Mouse (Mus musculus) left cerebral cortex, adult 9 months (tissue): ENCODE measurements at regions not wholly inside any gene's neighbourhood (a gene's known extent, or its start where the extent isn't known, plus 50 kb on each side); places are given as distances from the start of the nearest gene placed in this dataset.

Source experiments
- DNase-seq, 2 experiments: peaks; one replicate each; pipeline ENCODE4 v3.0.0; 2022; ENCODE audit warnings: low spot score in 2 of 2

GRCm38 (mm10) chr13:36807961-36808360 lies 73.0 kb upstream of the Nrn1 start:
- DNase-seq: no peak

GRCm38 (mm10) chr13:36789360-36789759 lies 54.4 kb upstream of the Nrn1 start:
- peak in 1 of 2 experiments; percentile 62 for DNase-seq
